Mouse (Mus musculus): Measurements from ENCODE around the gene Tmem117.

Tmem117 gene

GRCm38 (mm10) chr15:95024401-95024800 lies 395.4 kb downstream of the Tmem117 start:
- no peak for DNase-seq (ENCODE audit: low read depth)

- no peak for DNase-seq (ENCODE audit: low read depth)
Measured at GRCm38 (mm10) chr15:95028862-95029486, 399.9 kb downstream of the Tmem117 start.

GRCm38 (mm10) chr15:95029487-95029875 lies 400.4 kb downstream of the Tmem117 start:
- no peak for DNase-seq (ENCODE audit: low read depth)

GRCm38 (mm10) chr15:95042437-95042836 lies 413.4 kb downstream of the Tmem117 start:
- DNase-seq (ENCODE audit: low read depth): no peak

- DNase-seq (ENCODE audit: low read depth): no peak
Measured at GRCm38 (mm10) chr15:95044011-95044410, 415.0 kb downstream of the Tmem117 start.

GRCm38 (mm10) chr15:95047486-95047885 lies 418.5 kb downstream of the Tmem117 start:
- no peak for DNase-seq (ENCODE audit: low read depth)

GRCm38 (mm10) chr15:95049171-95049729 lies 420.2 kb downstream of the Tmem117 start:
- DNase-seq (ENCODE audit: low read depth): no peak

- no peak for DNase-seq (ENCODE audit: low read depth)
Measured at GRCm38 (mm10) chr15:95055081-95055650, 426.1 kb downstream of the Tmem117 start.

- no peak for DNase-seq (ENCODE audit: low read depth)
Measured at GRCm38 (mm10) chr15:95068023-95068422, 439.0 kb downstream of the Tmem117 start.

- no peak for DNase-seq (ENCODE audit: low read depth)
Measured at GRCm38 (mm10) chr15:95068799-95069198, 439.8 kb downstream of the Tmem117 start.

- DNase-seq (ENCODE audit: low read depth): no peak
Measured at GRCm38 (mm10) chr15:95070881-95071280, 441.8 kb downstream of the Tmem117 start.

GRCm38 (mm10) chr15:95075356-95075755 lies 446.3 kb downstream of the Tmem117 start:
- DNase-seq (ENCODE audit: low read depth): no peak

GRCm38 (mm10) chr15:95081654-95082053 lies 452.6 kb downstream of the Tmem117 start:
- no peak for DNase-seq (ENCODE audit: low read depth)

- DNase-seq (ENCODE audit: low read depth): no peak
Measured at GRCm38 (mm10) chr15:95085962-95086361, 456.9 kb downstream of the Tmem117 start.

GRCm38 (mm10) chr15:95100133-95100532 lies 471.1 kb downstream of the Tmem117 start:
- no peak for DNase-seq (ENCODE audit: low read depth)

GRCm38 (mm10) chr15:95101522-95101921 lies 472.5 kb downstream of the Tmem117 start:
- no peak for DNase-seq (ENCODE audit: low read depth)

- no peak for DNase-seq (ENCODE audit: low read depth)
Measured at GRCm38 (mm10) chr15:95107246-95107809, 478.3 kb downstream of the Tmem117 start.

GRCm38 (mm10) chr15:95108626-95109025 lies 479.6 kb downstream of the Tmem117 start:
- DNase-seq (ENCODE audit: low read depth): no peak

- no peak for DNase-seq (ENCODE audit: low read depth)
Measured at GRCm38 (mm10) chr15:95131401-95131800, 502.4 kb downstream of the Tmem117 start.

- no peak for DNase-seq (ENCODE audit: low read depth)
Measured at GRCm38 (mm10) chr15:95135926-95136609, 507.0 kb downstream of the Tmem117 start.

- no peak for DNase-seq (ENCODE audit: low read depth)
Measured at GRCm38 (mm10) chr15:95137018-95137810, 508.2 kb downstream of the Tmem117 start.

All from 416B (cell line).